Mouse (Mus musculus) thymus, adult 2 months (tissue): Measurements from ENCODE around the gene Gm17571. TPM values are rescaled to one million over a fixed set of nuclear protein-coding genes. Genes with fewer than 3 reads are reported as not detected.

Source experiments
- DNase-seq: peaks from one replicate; pipeline ENCODE4 v3.0.0; 2021
- H3K27ac ChIP-seq: fragments of 200-500 bp; 2 replicates; pipeline ENCODE4 v1.5.1; 2012; ENCODE audit warnings: low read length, control low read depth; ENCODE audit not compliant: control insufficient read depth, insufficient read depth
- H3K27me3 ChIP-seq: fragments of 200-500 bp; 2 replicates; pipeline ENCODE4 v1.6.1; 2012; ENCODE audit warnings: mild to moderate bottlenecking, low read length, moderate library complexity, mixed read lengths; ENCODE audit not compliant: control insufficient read depth, insufficient read depth
- H3K36me3 ChIP-seq: fragments of 200-500 bp; 2 replicates; pipeline ENCODE4 v1.6.1; 2012; ENCODE audit warnings: mild to moderate bottlenecking, low read length, moderate library complexity; ENCODE audit not compliant: control insufficient read depth, insufficient read depth
- H3K4me1 ChIP-seq: fragments of 200-500 bp; replicated peaks from 2 replicates; pipeline ENCODE4 v1.6.1; 2012; ENCODE audit warnings: low read length; ENCODE audit not compliant: control insufficient read depth, insufficient read depth
- H3K4me3 ChIP-seq: fragments of 200-500 bp; 2 replicates; pipeline ENCODE4 v1.5.1; 2012; ENCODE audit warnings: mild to moderate bottlenecking, low read length, control low read depth, moderate library complexity; ENCODE audit not compliant: control insufficient read depth, insufficient read depth
- CTCF ChIP-seq: fragments of 200-500 bp; IDR thresholded peaks from 2 replicates; pipeline ENCODE4 v1.5.1; 2012; ENCODE audit warnings: mild to moderate bottlenecking, control low read depth, low read length, moderate library complexity, borderline replicate concordance; ENCODE audit not compliant: control insufficient read depth, poor library complexity, insufficient read depth; ENCODE audit errors: extremely low read depth
- POLR2A ChIP-seq: fragments of 200-500 bp; IDR thresholded peaks from 2 replicates; pipeline ENCODE4 v1.6.1; 2012; ENCODE audit warnings: mild to moderate bottlenecking, low read length, control low read depth, moderate library complexity; ENCODE audit not compliant: control insufficient read depth, poor library complexity, insufficient read depth; ENCODE audit errors: extremely low read depth
- WGBS: fragments of 180-500 bp; shearing (Covaris S2); methylation state at CpG from one replicate; pipeline ENCODE4 v1.1.7; 2018; 5-methylcytosine and 5-hydroxymethylcytosine counted together
- polyA plus RNA-seq: library from polyadenylated mRNA; depleted of rRNA; stranded (reverse); fragments of >200 nt; gene quantifications from 2 replicates; pipeline ENCODE4 v1.2.3, GENCODE M21; 2012; rRNA removed

Gene Gm17571
- not detected in 2 replicates for polyA plus RNA-seq

DNA sequence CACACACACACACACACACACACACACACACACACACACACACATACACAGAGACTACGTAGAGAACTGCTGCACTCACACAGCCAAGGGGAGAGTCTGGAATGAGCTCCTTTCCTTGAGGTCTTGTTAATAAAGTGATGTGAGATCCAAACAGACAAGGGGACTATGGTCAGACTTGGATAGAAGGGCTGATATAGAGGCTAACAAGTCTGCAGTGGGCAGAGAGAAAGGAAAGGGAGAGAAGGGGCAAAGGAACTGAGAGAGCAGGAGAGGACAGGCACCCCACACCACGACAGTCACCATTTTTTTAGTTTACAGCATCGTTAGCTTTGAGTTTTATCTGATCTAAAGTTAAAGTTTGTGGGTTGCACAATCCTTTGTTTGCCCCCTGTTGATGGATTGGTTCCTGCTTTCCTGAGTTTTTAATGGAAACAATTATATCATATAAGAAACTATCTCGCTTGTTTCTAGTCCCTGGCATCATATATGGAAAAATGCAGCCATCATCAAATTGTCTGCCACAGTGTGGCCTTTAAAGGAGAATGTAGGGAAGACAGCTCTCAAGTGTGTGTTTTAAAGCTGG lies at the start of gene Gm17571:
Gm17571 (minus strand) TSS at position 51 of the 583 bp plus-strand sequence.
- Histone ChIP-seq H3K4me3 (no peak within 1 kb of the TSS), H3K27me3 (no peaks in the 10 kb centered on the region), H3K36me3 (no peaks in the 10 kb centered on the region), H3K27ac (no peak within 1 kb of the TSS), H3K4me1 (peaks cover 9% of the 10 kb centered on the region)
- 61% methylated on average over 4 of the region's 4 CpGs for WGBS
- no peak for DNase-seq
- no peak for TF ChIP-seq CTCF
- no peak for TF ChIP-seq POLR2A

- Histone ChIP-seq H3K4me3 (no peak overlapping the region), H3K4me1 (no peaks in the 10 kb centered on the region), H3K27me3 (no peaks in the 10 kb centered on the region), H3K27ac (no peak overlapping the region), H3K36me3 (no peaks in the 10 kb centered on the region)
- TF ChIP-seq CTCF (no peak), POLR2A (no peak)
- DNase-seq, result no peak
These were observed 49.0 kb upstream of the Gm17571 start for GRCm38 (mm10) chr9:13495530-13495929.

- 90% methylated on average over 2 of the region's 2 CpGs for WGBS
- TF ChIP-seq CTCF (no peak), POLR2A (no peak)
- H3K36me3 ChIP-seq, result no peaks in the 10 kb centered on the region
- no peak for DNase-seq
- H3K27me3 ChIP-seq, result no peaks in the 10 kb centered on the region
- no peak overlapping the region for H3K4me3 ChIP-seq
- no peaks in the 10 kb centered on the region for H3K4me1 ChIP-seq
- H3K27ac ChIP-seq, result no peak overlapping the region
These were observed 47.2 kb upstream of the Gm17571 start for GRCm38 (mm10) chr9:13493746-13494145.

- no peaks in the 10 kb centered on the region for H3K27me3 ChIP-seq
- WGBS, result 90% methylated on average over 2 of the region's 2 CpGs
- TF ChIP-seq POLR2A (no peak), CTCF (no peak)
- H3K27ac ChIP-seq, result no peak overlapping the region
- H3K4me3 ChIP-seq, result no peak overlapping the region
- H3K4me1 ChIP-seq, result no peaks in the 10 kb centered on the region
- no peaks in the 10 kb centered on the region for H3K36me3 ChIP-seq
- no peak for DNase-seq
These were observed 46.3 kb upstream of the Gm17571 start for GRCm38 (mm10) chr9:13492807-13493206.

DNA sequence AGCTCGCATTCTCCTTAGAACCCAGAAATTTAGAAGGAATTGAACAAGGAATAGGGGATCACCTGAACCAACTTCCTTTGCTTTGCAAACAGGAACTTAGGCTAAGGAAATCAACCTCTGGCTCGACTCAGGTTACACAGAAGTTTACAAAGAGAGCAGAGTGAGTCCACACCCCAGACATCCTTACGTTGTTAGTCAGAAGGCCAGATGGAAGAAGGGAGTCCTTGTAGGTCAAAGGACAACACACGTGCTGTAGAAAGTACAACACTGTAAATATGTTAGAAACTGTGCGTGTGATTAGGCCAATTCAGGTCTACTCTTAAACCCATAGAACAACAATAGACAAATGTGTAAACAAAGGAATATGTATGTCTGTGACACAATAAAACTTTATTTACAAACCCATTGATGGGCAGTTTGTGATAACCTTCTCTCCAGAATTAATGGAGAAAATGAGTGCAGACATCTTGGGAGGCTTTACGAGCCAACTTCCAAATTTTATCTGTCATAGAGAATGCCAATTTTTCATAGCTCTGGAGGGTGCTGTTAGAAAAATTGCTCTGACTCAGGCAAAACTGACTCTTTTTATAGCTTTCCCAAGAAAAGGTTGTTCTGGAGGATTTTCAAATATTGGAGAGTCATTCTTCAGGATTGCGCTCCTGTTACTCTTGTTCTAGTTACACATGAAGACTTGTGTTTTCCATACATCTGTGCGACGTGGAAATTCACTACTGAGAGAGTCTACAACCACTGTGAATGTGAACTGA lies 45.5 kb upstream of the Gm17571 start:
- 89% methylated on average over 9 of the region's 9 CpGs for WGBS
- H3K27me3 ChIP-seq, result no peaks in the 10 kb centered on the region
- no peak overlapping the region for H3K27ac ChIP-seq
- no peak for DNase-seq
- no peaks in the 10 kb centered on the region for H3K4me1 ChIP-seq
- no peaks in the 10 kb centered on the region for H3K36me3 ChIP-seq
- TF ChIP-seq CTCF (no peak), POLR2A (no peak)
- no peak overlapping the region for H3K4me3 ChIP-seq

DNA sequence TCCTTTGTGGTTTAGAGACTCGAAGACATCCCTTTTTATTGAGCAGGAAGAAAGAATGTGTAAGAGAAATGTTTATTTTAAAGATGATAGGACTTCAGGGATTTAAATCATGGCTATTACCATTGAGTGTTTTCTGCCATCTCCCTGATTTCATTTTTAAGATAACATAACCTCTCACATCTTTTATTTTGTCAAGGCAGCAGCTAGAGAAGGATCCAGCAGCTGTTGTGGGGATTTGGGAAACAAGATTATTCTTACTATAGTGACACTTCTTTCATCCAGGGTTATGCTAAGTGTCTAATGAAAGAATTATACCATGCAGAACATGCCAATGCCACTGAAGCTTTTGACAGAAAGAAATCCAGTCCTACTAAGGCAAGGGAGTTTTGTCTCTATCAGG lies 44.6 kb upstream of the Gm17571 start:
- Histone ChIP-seq H3K4me3 (no peak overlapping the region), H3K4me1 (no peaks in the 10 kb centered on the region), H3K27me3 (no peaks in the 10 kb centered on the region), H3K27ac (no peak overlapping the region), H3K36me3 (no peaks in the 10 kb centered on the region)
- TF ChIP-seq CTCF (no peak), POLR2A (no peak)
- no peak for DNase-seq
- 47% methylated on average over 1 of the region's 1 CpGs for WGBS
